Mouse (Mus musculus) ovary, postnatal 14 days (tissue): ENCODE data around the gene C2cd2.

ENCODE experiments used
- DNase-seq: peaks from one replicate; pipeline ENCODE4 v3.0.0; 2022; ENCODE audit warnings: low spot score

The C2cd2 gene

DNA sequence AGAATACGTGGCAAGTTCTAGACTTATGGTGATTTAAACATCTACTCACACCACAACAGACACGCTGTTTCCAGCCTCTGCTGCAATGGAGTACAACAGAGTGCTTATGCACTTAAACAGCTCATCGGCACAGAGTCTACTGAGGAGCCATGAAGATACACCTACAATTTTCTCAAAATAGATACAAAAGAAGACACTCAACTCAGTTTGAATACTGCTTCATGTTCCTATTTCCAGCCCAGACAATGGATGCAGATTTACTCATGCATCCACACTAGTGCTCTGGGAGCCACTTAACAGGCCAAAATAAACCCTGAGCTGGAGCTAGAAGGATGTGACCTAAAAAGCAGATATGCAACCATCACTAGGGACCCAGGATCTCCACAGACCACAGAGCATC, 153.5 kb downstream of the C2cd2 start:
- DNase-seq = no peak

DNA sequence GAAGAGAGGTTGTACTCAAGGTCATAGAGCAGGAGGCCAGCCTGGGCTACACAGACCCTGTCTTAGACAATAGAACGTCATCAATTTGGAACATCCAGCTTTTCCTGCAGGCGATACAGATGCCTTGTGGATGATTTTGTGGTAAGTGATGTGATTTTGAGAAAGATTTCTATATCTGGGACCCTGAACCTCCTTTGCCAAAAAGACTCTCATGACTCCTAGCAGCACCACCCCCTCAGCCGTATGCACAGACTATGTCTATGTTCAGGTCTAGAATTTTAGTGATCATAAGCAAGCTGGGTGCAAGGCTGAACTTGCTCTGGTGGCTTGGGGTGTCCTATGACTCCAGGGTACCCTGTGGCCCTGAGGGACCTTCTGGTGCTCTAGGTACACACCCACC, 156.8 kb downstream of the C2cd2 start:
- DNase-seq = no peak
